Mouse (Mus musculus) kidney, embryonic 16.5 days (tissue): ENCODE measurements around the gene Sdk2. TPM values are rescaled to one million over a fixed set of nuclear protein-coding genes. Genes with fewer than 3 reads are reported as not detected.

Source experiments
- ATAC-seq: fragments of 200-750 bp; cut with Nextera tagmentation; 2 replicates; pipeline ENCODE4 v1.8.0; 2017; ENCODE audit warnings: moderate TSS enrichment; ENCODE audit not compliant: low FRiP score, low TSS enrichment
- H3K27ac ChIP-seq: fragments of 300-500 bp; sonication (generic); 2 replicates; pipeline ENCODE4 v1.5.1; 2014; ENCODE audit warnings: low read length
- H3K27me3 ChIP-seq: fragments of 300-500 bp; sonication (generic); 2 replicates; pipeline ENCODE4 v1.6.1; 2014; ENCODE audit warnings: low read length, control low read depth, mixed read lengths; ENCODE audit not compliant: insufficient read depth
- H3K36me3 ChIP-seq: fragments of 300-500 bp; sonication (generic); 2 replicates; pipeline ENCODE4 v1.6.1; 2014; ENCODE audit warnings: low read length, control low read depth, mixed read lengths; ENCODE audit not compliant: insufficient read depth
- H3K4me1 ChIP-seq: fragments of 300-500 bp; sonication (generic); 2 replicates; pipeline ENCODE4 v1.6.1; 2014; ENCODE audit warnings: low read length, control low read depth, mixed read lengths; ENCODE audit not compliant: insufficient read depth
- H3K4me2 ChIP-seq: fragments of 300-500 bp; sonication (generic); replicated peaks from 2 replicates; pipeline ENCODE4 v1.6.1; 2014; ENCODE audit warnings: low read depth, low read length
- H3K4me3 ChIP-seq: fragments of 300-500 bp; sonication (generic); 2 replicates; pipeline ENCODE4 v1.5.1; 2014; ENCODE audit warnings: mild to moderate bottlenecking, low read length
- H3K9ac ChIP-seq: fragments of 300-500 bp; sonication (generic); replicated peaks from 2 replicates; pipeline ENCODE4 v1.6.1; 2014; ENCODE audit warnings: low read length
- H3K9me3 ChIP-seq: fragments of 300-500 bp; sonication (generic); 2 replicates; pipeline ENCODE4 v1.6.1; 2016; ENCODE audit warnings: low read length, control low read depth
- WGBS: fragments of 180-500 bp; shearing (Covaris S2); extraction: QIAGEN DNeasy Blood & Tissue Kit; methylation state at CpG from one replicate; pipeline ENCODE4 v1.1.7; 2014; 5-methylcytosine and 5-hydroxymethylcytosine counted together
- polyA plus RNA-seq: library from polyadenylated mRNA; unstranded; fragments of >200 nt; fragmentation: Nextera tagmentation; extraction: Ambion mirVana; gene quantifications from 2 replicates; pipeline ENCODE4 v1.2.1, GENCODE M21; 2015

Sdk2 gene
- polyA plus RNA-seq, 1 experiment from 2014 or later, result 2.8 TPM

DNA sequence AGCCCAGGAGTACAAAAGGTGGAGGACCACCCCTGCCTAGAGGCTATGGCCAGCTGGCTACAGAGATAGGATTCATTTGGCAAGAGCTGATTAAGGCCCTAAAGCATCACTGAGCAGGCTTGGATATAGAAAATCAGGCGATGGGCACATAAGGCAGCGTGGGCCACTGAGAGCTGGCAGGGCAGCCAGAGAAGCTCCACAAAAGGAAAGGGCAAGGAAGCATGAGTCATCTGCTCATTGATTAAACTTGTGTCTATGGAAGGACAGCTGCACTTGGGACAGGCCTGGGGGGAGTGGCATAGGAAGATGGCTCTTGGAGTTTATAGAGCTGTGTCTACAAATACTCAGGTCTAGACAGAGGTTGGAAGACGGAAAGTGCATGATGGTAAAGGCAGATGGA, 104.1 kb downstream of the Sdk2 start:
- Histone ChIP-seq H3K27me3 (no peaks in the 10 kb centered on the region), H3K9ac (no peak overlapping the region), H3K27ac (no peak overlapping the region), H3K4me2 (no peak overlapping the region), H3K36me3 (no peaks in the 10 kb centered on the region), H3K9me3 (peaks cover 44% of the 10 kb centered on the region), H3K4me1 (no peaks in the 10 kb centered on the region), H3K4me3 (no peak overlapping the region)
- WGBS, result 98% methylated on average over 3 of the region's 3 CpGs
- no peak for ATAC-seq

DNA sequence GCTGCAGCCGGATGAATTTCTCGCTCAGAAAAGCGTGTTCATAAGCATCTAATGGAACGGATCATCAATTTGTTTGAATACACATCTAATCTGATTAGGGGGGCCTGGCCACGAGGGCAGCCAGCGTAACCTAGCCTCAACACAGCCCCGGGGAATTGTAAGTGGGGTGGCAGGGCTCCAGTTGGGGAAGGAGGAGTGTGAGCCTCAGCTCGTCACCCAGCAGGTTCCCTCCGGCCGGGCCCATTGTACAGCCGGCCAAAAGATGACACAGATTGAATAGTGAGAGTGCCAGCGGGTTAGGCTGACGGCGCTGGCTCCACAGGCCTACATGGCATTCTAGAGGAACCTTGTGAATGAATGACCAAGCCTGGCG, 115.2 kb downstream of the Sdk2 start:
- Histone ChIP-seq H3K36me3 (no peaks in the 10 kb centered on the region), H3K27me3 (no peaks in the 10 kb centered on the region), H3K9me3 (no peaks in the 10 kb centered on the region), H3K27ac (no peak overlapping the region), H3K9ac (no peak overlapping the region), H3K4me1 (peaks cover 18% of the 10 kb centered on the region), H3K4me3 (no peak overlapping the region), H3K4me2 (no peak overlapping the region)
- WGBS, result 64% methylated on average over 15 of the region's 15 CpGs
- no peak for ATAC-seq

DNA sequence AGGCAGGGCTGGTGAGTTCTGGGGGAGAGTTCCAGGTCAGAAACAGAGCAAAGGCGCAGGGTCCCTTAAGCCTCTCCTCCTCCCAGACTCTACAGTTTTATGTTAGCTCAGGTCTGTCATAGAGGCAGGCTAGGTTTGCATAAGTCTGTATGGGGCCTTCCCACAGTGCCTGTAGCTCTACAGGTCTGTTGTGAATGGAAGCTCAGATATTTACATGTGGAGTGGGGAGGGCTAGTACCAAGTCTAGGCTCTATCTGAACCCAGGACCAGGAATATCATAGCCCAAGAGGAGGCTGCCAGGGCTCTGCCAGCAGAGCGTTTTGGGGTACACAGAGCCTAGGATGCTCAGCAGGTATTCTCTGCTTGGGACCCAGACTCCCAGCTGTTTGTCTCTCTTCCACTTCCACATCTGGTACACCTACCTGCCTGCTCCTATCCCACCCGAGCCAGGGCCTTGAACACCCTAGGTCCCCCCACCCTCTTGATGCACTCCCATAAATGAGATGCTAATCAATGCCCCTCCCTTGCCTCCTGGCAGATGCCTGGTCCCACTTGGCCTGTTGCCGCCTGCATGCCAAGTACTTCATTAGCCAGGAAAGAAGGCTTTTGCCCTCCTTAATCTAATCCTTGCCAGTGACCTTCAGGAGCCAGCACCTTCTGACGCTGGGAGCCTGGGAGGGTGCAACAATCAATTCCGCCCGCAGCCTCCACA, 115.8 kb downstream of the Sdk2 start:
- WGBS, result 74% methylated on average over 7 of the region's 7 CpGs
- no peaks in the 10 kb centered on the region for H3K36me3 ChIP-seq

DNA sequence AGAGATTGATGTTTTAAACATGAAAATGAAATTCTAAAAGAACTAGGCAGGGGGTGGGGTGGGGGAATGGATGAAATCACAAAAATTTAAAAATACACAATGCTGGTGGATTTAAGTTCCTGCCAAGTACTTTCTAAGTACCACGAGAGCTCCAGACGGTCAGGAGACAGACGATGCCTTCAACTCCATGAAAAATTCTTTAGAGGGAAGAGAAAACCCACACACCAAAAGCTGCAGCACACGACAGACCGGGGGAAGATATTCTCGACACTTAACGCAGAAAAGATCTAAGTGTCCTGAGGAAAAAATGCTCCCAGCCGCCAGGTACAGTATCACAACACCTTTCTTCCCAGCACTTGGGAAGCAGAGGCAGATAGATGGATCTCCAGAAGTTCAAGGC, 118.2 kb downstream of the Sdk2 start:
- H3K36me3 ChIP-seq, result no peaks in the 10 kb centered on the region
- no peaks in the 10 kb centered on the region for H3K27me3 ChIP-seq
- no peak for ATAC-seq
- no peak overlapping the region for H3K27ac ChIP-seq
- no peak overlapping the region for H3K4me2 ChIP-seq
- H3K9ac ChIP-seq, result no peak overlapping the region
- H3K9me3 ChIP-seq, result no peaks in the 10 kb centered on the region
- H3K4me1 ChIP-seq, result peaks cover 18% of the 10 kb centered on the region
- WGBS, result 80% methylated on average over 8 of the region's 8 CpGs
- no peak overlapping the region for H3K4me3 ChIP-seq

More for the DNA sequence above, 115.8 kb downstream of the Sdk2 start:
- no peak overlapping the region for H3K9ac ChIP-seq
- H3K4me1 ChIP-seq, result peaks cover 18% of the 10 kb centered on the region
- no peak overlapping the region for H3K4me3 ChIP-seq
- H3K9me3 ChIP-seq, result no peaks in the 10 kb centered on the region
- no peak overlapping the region for H3K4me2 ChIP-seq
- no peaks in the 10 kb centered on the region for H3K27me3 ChIP-seq
- ATAC-seq, result no peak
- H3K27ac ChIP-seq, result no peak overlapping the region

GRCm38 (mm10) chr11:113942101-113942735, 124.6 kb downstream of the Sdk2 start:
- Histone ChIP-seq H3K27me3 (no peaks in the 10 kb centered on the region), H3K9me3 (0 out of 2 replicates have a peak, but pooled peaks cover 3% of the 10 kb centered on the region), H3K4me2 (no peak overlapping the region), H3K4me1 (no peaks in the 10 kb centered on the region), H3K36me3 (no peaks in the 10 kb centered on the region), H3K27ac (no peak overlapping the region), H3K4me3 (no peak overlapping the region), H3K9ac (no peak overlapping the region)
- WGBS, result 60% methylated on average over 9 of the region's 9 CpGs
- no peak for ATAC-seq

- no peaks in the 10 kb centered on the region for H3K27me3 ChIP-seq
- no peak overlapping the region for H3K27ac ChIP-seq
- H3K4me1 ChIP-seq, result no peaks in the 10 kb centered on the region
- no peaks in the 10 kb centered on the region for H3K9me3 ChIP-seq
- no peak overlapping the region for H3K9ac ChIP-seq
- no peak overlapping the region for H3K4me2 ChIP-seq
- H3K4me3 ChIP-seq, result no peak overlapping the region
- 36% methylated on average over 9 of the region's 9 CpGs for WGBS
- H3K36me3 ChIP-seq, result no peaks in the 10 kb centered on the region
- ATAC-seq, result no peak
Observed at GRCm38 (mm10) chr11:113933678-113934077, 133.2 kb downstream of the Sdk2 start.

DNA sequence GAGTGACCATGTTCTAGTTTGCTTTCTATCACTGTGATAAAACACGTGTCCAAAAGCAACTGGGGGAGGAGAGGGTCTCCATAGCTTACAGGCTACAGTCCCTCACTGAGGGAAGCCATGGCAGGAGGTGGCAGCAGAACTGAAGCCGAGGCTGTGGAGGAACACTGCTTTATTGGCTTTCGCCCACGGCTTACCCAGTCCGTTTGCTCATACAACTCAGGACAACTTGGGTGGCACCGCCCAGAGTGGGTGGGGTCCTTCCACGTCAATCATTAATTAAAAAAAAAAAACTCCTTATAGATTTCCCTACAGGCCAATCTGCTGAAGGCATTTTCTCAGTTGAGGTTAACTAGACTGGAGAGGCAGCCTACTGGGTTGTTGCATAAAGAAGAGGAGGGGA, 133.9 kb downstream of the Sdk2 start:
- WGBS, result 72% methylated on average over 7 of the region's 7 CpGs

GRCm38 (mm10) chr11:113931701-113932100, 135.1 kb downstream of the Sdk2 start:
- no peaks in the 10 kb centered on the region for H3K4me1 ChIP-seq
- 56% methylated on average over 4 of the region's 4 CpGs for WGBS
- H3K36me3 ChIP-seq, result no peaks in the 10 kb centered on the region
- no peak overlapping the region for H3K4me2 ChIP-seq
- no peak overlapping the region for H3K9ac ChIP-seq
- no peak overlapping the region for H3K4me3 ChIP-seq
- H3K9me3 ChIP-seq, result no peaks in the 10 kb centered on the region
- no peak for ATAC-seq
- H3K27me3 ChIP-seq, result no peaks in the 10 kb centered on the region
- H3K27ac ChIP-seq, result no peak overlapping the region

More for the DNA sequence above, 133.9 kb downstream of the Sdk2 start:
- Histone ChIP-seq H3K27me3 (no peaks in the 10 kb centered on the region), H3K9ac (no peak overlapping the region), H3K4me2 (no peak overlapping the region), H3K27ac (no peak overlapping the region), H3K4me1 (no peaks in the 10 kb centered on the region), H3K4me3 (no peak overlapping the region), H3K36me3 (no peaks in the 10 kb centered on the region), H3K9me3 (no peaks in the 10 kb centered on the region)
- no peak for ATAC-seq

DNA sequence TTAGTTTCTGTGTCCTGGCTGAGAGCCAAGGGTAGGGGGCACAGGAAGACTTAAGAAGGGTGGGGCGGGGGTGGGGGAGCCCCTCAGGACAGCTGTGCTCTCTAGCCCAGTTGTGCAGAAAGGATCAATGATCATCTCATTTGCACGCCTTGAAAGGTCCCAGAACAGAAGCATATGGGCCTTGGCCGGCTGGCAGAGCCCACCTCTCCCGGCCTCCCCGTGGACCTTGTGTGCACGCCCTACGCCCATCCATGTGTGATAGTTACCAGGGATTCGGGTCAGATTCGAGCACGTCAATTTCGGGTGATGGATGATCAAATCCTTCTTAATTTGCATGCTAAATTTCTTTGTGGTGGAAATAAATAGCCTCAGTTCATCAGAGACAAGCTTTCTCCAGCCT, 136.7 kb downstream of the Sdk2 start:
- H3K36me3 ChIP-seq, result no peaks in the 10 kb centered on the region
- H3K9ac ChIP-seq, result no peak overlapping the region
- 79% methylated on average over 11 of the region's 11 CpGs for WGBS
- no peaks in the 10 kb centered on the region for H3K27me3 ChIP-seq
- H3K4me3 ChIP-seq, result no peak overlapping the region
- H3K9me3 ChIP-seq, result no peaks in the 10 kb centered on the region
- H3K27ac ChIP-seq, result no peak overlapping the region
- ATAC-seq, result no peak
- H3K4me1 ChIP-seq, result no peaks in the 10 kb centered on the region
- no peak overlapping the region for H3K4me2 ChIP-seq

DNA sequence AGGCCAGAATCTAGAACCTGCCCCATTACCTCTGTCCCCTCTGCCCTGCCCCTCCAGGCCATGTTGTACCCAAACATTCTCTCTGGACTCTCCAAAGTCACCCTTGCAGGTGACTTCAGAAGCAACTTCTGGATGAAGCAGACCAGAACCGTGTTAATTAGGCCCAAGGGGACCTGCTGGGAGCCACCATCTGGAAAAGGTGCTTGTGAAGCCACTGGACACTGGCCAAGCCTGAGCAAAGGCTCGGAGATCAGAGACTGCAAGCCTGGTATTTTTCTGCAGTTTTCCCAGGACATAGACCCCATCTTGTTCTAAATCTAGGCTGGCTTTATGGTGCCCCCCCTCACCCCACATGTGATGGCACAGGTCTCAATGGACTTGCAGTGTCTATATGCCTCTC, 138.0 kb downstream of the Sdk2 start:
- H3K9me3 ChIP-seq, result no peaks in the 10 kb centered on the region
- WGBS, result 55% methylated on average over 2 of the region's 2 CpGs
- no peak overlapping the region for H3K9ac ChIP-seq
- H3K4me2 ChIP-seq, result no peak overlapping the region
- no peak overlapping the region for H3K27ac ChIP-seq
- H3K4me1 ChIP-seq, result no peaks in the 10 kb centered on the region
- no peaks in the 10 kb centered on the region for H3K36me3 ChIP-seq
- H3K4me3 ChIP-seq, result no peak overlapping the region
- H3K27me3 ChIP-seq, result no peaks in the 10 kb centered on the region
- no peak for ATAC-seq
